Mouse (Mus musculus) frontal cortex, postnatal 36 days (tissue): ENCODE measurements around the gene Mrgprg.

Experiments
- DNase-seq, 2 experiments: peaks; one replicate each; pipeline ENCODE4 v3.0.0; 2022; ENCODE audit warnings: low spot score in 2 of 2

Gene Mrgprg

DNA sequence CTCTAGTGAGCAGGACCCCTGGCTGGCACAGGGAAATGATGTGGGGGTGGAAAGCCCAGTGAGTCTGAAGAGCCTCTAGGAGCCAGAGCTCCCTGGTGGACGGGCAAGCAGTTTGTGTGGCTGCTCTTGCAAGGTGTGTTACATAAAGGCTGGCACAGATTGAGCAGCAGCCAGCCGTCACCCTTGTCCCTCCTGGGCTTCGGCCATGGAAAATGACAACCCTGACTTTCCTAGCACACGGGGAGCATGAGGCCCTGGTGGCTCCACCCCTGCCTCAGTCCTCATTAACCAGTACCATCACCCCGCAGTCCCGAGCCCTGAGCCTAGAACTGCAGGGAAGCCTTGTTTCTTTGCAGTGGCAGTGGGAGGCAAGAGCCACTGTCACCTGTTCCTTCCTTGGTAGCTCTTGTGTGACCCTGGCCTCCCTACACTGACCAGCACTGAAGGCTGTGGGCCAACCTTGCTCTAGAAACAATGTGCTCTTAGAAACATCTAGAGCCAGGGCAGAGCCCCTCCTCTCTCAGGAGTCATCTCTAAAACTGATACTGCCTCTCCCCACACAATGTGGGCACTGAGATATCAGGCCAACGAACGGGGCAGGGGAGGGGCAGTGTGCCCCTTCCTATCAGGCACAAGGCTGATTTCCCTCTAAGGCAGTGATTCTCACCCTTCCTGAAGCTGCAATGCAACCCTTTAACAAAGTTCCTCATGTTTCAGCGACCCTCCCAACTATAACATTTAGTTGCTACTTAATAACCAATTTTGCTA, 11.3 kb downstream of the Mrgprg start:
- no peak for DNase-seq

DNA sequence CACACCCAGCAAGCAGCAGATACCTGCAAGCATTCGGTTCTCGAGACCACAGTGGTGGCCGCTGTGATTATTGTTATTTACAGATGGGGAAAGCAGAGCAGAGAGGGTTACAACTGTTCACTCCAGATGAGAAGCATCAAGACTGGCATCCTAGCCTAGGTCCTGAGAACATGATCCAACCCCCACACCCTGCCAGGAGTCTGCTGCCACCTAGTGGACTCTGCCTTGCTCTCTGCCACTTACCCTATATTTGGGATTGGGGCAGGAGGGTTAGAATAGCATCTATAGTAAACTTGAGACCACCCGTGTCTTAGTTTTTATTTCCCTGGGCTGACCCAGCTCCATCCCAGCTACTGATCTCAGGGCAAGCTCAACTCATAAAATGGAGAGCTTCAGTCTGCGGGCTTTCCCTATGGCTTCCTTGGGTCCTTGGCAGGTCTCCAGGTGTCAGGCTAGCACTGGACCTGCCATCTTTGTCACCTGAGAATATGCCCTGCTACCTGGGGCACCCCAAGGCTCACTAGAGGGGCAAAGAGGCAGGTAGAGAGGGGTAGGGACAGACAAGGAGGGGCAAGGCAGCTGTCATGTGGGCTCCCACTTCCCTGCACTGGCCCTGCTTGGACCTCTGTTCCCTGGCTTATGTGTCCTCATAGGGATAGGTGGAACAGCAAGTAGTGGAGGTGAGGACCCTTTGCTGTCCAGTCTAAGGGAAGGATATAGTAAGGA, 12.6 kb downstream of the Mrgprg start:
- peak; percentile 45 to 52 for DNase-seq

DNA sequence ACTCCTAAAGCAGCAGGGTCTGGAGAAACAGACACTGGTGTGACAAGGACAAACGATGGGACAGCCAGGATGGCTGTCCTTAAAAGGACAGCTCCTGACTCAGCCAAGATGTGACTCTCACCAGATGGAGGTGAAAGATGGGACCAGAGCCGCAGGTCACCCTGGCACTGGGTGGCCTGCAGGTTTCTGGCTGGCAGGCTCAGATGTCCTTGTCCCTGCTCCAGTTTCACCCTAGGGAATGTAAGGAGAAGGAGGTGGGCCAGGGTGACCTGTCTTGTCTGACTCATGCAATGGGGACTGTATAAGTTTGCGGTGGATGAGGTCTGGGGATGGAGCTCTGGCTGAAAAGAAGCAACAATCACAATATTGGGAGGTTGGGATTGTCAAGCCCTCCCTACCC, 14.2 kb downstream of the Mrgprg start:
- no peak for DNase-seq

DNA sequence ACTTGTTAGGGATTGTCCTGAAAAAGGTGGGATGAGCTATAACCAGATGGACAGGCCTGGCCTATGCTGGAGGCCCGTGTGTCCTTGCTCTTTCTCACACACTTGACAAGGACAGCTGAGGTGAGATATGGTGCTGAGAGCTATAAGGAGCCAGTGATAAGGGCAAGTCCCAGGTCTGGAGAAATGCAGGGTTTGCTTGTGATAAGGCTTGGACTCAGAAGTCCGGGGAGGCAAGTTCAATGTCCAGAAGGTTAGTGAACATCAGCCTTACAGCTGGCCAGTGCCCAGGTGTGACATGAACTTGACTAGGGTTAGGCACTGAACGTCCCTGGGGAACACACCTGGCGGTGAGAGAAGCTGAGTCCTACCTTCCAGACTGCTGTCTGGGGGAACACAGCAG, 14.7 kb downstream of the Mrgprg start:
- DNase-seq: no peak

DNA sequence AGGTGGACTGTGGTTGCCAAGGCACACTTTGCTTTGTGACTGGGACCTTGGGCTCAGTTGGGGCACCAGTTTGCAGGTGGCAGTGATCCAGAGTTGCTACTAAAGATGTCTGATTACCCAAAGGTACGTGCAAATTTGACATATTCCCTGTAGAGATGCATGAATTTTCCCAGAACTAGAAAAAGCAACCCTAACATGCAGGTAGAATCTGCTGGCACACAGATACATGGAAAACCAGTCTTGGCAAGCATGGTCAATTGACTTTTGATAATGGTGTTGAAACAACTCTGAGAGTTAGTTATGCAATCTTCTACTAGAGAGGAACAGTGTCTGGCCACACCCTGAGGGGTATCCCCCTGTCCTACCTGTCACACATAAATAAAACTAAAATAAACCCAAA, 15.4 kb downstream of the Mrgprg start:
- DNase-seq: no peak

DNA sequence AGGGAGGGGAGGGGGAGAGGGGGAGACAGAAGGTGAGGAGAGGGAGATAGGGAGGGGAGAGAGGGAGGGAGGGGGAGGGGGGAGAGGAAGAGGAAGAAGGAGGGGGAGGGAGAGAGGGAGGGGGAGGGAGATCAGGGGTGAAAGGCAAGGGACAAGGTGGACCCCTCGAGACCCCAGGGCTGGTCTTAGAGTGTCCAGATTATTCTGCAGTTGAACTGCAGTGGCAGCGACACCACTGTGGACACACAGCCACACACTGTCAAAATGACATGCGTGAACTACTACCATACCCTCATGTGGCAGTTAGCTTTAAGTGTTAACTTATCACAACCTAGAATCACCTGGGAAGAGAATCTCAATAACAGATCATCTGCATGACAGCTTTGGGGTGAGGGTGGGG, 17.7 kb downstream of the Mrgprg start:
- no peak for DNase-seq

DNA sequence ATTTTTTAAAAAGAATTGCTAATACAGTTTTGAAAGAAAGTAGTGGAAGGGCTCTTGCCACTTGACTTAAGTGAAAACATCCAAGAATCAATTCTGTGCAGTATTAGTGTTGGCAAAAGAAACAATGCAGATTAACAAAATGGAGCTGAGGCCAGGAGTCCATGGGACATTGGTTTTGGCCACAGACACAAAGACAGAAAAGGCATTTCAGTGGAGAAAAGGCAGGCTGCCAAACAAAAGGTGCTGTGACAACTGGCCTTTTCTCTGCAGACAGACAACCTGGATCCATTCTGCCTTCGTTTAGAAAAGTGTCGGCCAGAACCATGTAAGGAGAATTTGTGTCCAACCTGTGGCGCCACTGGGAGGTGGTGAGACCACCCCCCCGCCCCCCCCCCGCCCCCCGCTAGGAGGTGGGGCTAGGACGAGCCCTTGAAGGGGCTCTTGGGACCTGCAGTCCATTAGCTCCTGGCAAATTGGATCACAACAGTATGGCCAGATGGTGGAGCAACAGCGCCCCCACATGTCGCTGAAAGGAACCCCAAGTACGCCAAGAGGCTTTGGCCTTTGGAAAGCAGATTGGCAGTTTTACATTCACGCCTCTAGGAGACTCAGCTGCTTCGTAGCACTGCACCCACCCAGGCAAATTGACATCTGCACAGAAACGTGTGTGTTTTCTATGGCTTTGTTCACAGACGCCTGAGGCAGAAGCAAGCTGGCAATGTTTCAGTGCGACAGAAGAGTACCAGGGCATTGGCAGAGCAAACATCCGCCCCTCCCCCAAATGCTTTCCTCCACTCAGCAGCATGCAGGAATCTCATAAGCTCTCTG, 18.5 kb downstream of the Mrgprg start:
- DNase-seq: peak; percentile 86 to 94

DNA sequence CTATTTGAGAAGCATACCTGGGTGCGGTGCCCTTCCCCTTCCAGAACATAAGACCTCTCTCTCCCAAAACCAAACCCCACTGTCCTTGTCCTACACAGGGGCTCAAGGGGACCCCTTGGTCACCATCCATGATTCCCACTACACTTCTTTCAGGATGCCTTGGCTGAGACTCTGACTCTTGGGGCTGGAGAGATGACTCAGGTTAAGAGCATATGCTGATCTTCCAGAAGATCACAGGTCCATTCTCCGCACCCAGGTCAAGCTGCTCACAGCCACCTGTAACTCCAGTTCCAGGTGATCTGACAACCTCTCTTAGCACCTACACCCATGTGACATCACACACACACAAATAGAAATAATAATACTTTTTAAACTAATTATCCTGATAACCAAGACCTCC, 26.1 kb downstream of the Mrgprg start:
- no peak for DNase-seq

DNA sequence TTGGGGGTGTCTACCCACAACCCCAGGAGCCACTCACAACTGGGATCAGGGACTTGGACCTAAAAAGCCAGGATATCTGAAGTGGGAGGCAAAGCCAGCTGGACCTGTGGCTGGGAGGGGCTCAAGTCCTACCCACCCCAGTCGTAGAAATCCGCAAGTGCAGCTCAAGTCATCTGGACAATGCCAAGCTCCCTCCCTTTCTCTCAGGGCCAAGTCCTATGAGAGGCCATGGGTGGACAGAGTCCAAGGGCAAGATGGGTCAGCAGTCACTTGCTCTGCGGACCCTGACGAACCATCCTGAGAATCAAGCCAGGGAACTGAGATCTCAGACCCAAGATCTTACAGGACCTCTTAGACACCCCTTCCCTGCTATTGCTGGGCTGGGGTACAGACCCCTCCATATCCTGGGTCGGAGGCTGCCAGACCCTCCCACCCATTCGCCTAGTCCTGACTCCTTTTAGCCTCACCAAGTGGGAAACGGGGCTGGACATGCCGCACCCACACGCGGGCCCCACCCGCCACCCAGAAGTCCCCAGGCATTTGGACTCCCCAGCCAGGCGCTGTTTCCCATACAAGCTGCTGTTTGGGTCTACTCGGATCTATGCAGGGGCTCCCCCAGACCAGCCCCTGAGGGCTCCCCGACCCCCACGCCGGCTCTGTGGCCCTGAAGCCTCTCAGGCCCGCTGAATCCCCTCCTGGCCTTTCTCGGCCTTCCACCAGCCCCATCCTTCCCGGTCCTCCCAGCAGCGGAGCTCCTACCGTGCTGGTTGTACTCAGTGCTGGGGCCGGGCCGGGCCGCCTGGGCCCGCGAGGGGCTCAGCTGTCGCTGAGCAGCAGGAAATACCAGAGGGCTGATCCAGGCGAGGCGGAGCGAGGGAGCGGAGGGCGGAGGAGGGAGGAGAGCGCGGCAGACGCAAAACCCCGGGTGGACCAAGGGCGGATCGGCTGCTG, 27.0 kb downstream of the Mrgprg start:
- peak; percentile 75 to 77 for DNase-seq

DNA sequence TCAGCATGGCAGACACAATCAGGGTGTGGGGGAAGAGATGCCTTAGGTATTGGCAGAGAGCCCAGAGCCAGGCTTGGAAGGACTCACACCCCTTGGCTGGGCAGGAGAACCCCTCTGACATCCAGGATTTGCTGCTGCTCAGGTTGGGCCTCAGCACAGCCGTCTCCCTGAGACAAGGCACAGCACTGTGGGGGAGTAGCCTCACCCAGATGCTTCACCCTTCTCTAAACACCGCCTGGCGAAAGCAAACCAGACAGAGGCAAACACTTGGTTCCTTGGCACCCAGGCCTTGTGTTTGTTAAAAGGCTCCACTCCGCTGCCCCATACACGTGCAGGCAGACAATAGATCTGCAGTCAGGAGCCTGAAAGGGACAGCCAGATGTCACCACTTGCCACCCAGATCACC, 28.2 kb downstream of the Mrgprg start:
- peak; percentile 27 to 29 for DNase-seq

DNA sequence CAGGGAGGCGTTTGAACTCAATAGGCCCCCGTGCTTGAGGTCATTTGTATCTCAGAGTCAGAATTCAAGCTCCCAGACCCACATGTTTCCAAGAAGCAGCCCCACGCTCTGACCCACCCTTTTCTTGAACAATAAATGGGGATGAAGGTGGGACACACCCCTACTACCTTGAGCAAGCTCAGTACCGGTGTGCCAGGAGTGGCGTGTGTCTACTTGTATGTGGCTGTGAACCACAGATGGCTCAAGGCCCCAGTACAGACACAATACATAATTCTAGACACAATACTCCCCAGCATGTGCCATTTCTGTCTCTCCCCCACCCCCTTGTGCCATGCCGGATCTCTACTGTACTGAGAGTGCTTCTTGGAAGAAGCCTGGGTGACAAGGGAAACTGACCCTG, 28.6 kb downstream of the Mrgprg start:
- DNase-seq: no peak

DNA sequence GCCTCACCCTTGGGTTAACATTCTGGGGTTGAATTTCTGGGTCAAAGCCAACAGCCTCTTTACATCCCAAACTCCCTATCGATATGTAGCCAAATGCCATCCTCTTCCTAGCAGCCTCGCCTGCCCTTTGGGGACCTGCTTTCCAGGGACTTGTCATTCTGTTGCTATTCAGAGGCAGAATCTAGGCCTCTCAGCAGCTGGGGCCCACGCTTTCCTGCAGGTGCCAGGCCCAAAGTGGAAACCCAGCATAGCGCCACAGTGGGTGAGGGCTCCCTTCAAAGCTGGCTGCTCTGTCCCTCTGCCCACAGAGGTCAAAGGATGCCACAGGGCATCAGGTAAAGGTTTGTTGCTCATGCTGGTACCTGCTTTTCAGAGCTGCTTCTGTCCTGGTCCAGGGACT, 33.0 kb downstream of the Mrgprg start:
- peak; percentile 37 to 49 for DNase-seq

DNA sequence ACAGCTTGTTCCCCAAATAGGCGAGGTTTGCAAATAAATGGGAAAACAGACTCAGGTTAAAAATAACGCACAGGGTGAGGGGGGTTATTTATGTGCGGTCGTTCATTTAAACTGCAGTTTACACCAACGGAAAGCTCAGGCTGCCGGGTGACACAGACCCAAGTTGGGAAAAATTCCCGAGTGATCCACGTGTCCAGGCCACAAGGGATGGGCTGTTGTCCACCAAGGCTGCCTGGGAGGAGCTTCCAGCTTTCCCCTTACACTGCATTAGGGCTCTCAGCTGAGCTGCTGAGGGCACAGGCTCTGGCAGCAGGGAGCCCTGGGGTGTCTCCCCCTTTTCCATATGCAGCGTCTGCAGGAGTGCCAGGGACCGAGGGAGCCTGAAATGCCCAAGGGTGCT, 36.9 kb downstream of the Mrgprg start:
- DNase-seq: no peak

DNA sequence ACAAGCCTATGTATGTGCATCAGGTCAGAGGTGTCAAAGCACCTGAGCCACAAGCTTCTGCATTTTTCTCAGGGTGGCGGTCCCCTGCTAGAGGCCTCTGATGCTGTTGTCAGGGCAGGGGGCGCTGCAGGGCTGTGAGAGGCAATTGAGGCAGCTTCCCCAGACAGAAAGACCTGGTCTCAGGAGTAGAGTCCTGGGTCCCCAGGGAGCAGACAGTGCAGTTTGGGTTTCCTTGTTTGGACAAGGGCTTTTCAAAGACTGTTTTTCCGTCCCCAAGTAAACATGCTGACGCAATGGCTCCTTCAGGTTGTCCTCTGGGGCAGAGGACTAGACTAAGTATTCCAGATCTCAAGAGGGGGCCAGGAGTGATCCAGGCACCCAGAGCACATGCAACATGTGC, 40.4 kb downstream of the Mrgprg start:
- no peak for DNase-seq

DNA sequence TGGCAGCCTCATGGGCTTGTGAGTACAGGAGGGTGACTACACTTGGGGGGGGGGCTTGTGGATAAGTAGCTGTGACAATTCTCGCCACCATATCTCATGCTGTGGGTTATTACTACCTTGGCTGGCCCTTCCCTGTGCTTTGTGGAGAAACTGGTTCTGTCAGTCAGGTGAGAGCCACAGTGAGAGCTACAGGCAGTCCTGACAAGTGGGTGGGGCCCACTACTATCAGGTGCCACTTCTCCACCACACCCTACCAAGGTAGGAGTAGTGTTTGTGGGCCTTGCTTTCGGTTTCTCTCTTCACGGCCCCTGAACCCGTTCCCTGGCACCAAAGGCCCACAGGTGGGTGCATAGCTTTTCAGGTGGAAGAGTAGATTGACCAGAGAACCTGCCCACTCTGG, 43.0 kb downstream of the Mrgprg start:
- DNase-seq: no peak

DNA sequence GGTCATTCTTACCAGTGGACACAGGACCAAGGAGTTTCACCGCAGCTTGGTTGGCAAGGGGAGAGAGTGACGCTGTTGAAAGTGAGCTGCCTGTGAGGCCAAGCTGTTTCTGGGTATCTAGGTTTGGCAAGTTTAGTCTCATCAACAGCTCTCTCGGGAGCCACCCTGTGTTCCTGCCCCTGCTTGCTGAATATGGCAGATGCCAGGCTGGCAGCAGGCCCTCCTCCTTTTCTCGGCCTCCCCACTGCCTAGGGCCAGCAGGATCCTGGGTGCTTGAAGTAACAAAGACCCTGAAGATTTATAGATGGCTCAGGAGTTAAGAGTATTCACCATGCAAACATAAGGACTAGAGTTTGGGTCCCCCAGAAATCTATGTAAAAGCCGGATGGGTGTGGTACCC, 44.1 kb downstream of the Mrgprg start:
- peak; percentile 21 to 40 for DNase-seq

DNA sequence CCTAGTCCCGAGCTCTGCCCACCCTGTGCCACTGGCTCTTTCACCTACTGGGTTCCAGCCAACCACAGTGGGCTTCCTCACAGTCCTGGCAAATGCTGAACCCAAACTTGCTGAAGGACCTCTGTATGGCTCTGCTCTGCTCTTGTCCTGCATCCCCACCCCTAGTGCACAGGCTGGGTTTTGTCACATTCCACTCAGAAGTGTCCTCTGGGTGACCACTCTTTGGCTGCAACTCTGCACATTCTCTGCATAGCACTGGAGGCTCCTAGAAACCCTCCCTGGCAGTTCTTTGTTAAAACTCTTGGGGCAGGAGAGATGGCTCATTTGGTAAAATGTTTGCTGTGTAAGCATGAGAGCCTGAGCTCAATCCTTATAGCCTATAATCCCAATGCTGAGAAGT, 49.0 kb downstream of the Mrgprg start:
- DNase-seq: no peak
